Mouse (Mus musculus) spleen, adult 2 months (tissue): Measurements from ENCODE around the gene Fam89b.

Experiments
- CTCF ChIP-seq: fragments of 200-500 bp; IDR thresholded peaks from 2 replicates; pipeline ENCODE4 v1.5.1; 2011; ENCODE audit warnings: mild to moderate bottlenecking, inconsistent platforms; ENCODE audit not compliant: insufficient read depth, insufficient read length, insufficient replicate concordance; ENCODE audit errors: extremely low read depth
- POLR2A ChIP-seq: fragments of 200-500 bp; IDR thresholded peaks from 2 replicates; pipeline ENCODE4 v1.6.1; 2011; ENCODE audit warnings: low read depth, low read length, inconsistent platforms

GRCm38 (mm10) chr19:5728631-5729443 lies 616 bp downstream of the Fam89b start:
- no peak for TF ChIP-seq POLR2A
- no peak for TF ChIP-seq CTCF
